Mouse (Mus musculus): ENCODE data around the gene 6430628N08Rik. TPM values are rescaled to one million over a fixed set of nuclear protein-coding genes. Genes with fewer than 3 reads are reported as not detected.

6430628N08Rik gene
- polyA plus RNA-seq, 1 experiment: not detected

DNA sequence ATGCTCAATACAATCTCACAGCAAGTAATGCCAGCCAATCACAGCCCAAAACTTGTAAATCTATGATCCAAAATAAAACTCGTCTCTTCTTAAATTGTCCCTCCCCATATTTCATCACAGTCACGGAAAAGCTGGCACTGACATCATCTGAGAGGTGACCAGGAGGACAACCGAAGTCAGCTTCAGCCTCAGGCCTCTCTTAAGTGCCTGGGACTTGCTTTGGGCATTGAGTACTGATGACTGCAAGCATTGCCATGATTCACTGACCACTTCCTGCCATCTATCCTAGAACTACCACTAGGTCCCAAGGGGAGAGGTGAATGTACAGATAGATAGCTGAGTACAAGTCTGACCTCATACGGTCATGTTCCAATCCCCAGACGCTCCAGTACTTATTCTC is 32.2 kb downstream of the 6430628N08Rik start:
- H3K79me3 ChIP-seq (ENCODE audit: low read depth): no peaks in the 10 kb centered on the region
- H3ac ChIP-seq (ENCODE audit: control insufficient read depth, insufficient read length, low read depth): no peak overlapping the region
- TF ChIP-seq CEBPB (IDR thresholded peaks at IDR 0.05; ENCODE audit: low read depth) (peak; percentile 68), MAX (IDR thresholded peaks at IDR 0.05) (no peak), MYOG (IDR thresholded peaks at IDR 0.05; ENCODE audit: control insufficient read depth, extremely low read depth, insufficient read length) (no peak), MYOD1 (IDR thresholded peaks at IDR 0.05; ENCODE audit: control insufficient read depth, insufficient read length, low read depth) (no peak), CTCF (IDR thresholded peaks at IDR 0.05; ENCODE audit: control insufficient read depth, insufficient read depth, insufficient read length) (no peak), FOSL1 (IDR thresholded peaks at IDR 0.05; ENCODE audit: insufficient read depth, low read length, poor library complexity, severe bottlenecking) (peak; percentile 52), USF1 (IDR thresholded peaks at IDR 0.05; ENCODE audit: low read depth) (no peak)
- H3K36me3 ChIP-seq (ENCODE audit: control insufficient read depth, insufficient read depth): no peaks in the 10 kb centered on the region
- no peaks in the 10 kb centered on the region for H3K27me3 ChIP-seq (ENCODE audit: control insufficient read depth, insufficient read depth, insufficient read length)
- H3K4me3 ChIP-seq (ENCODE audit: insufficient read depth, poor library complexity, severe bottlenecking): no peak overlapping the region
- no peaks in the 10 kb centered on the region for H3K79me2 ChIP-seq (ENCODE audit: control insufficient read depth, insufficient read depth)

DNA sequence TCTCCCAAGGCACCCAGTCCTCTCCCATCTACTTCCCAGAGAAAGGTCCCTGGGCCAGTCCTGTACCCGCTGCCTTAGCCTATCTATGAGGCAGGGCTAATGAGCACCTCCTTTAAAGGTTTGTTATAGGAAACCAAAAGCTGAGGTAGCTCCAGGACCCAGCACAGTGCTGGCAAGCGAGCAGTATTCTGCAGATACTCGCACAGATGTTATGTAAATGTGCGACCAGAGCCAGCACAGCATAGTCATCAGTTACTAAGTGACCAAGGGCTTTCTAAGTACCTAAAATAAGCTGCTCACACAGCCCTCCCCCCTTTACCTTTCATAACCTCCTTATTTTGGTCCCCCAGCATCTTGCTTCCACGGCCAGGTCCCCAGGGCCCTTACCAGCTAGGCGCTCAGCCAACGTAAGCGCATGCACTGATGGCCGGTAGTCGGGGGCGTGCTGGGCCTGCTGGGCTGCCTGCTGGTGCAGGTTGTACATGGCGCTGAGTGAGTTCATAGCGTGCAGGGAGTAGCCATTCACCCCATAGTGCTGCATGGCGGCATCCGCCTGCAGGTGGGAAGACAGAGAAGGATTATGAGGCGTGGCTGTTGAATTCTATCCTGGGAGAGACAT is 32.9 kb downstream of the 6430628N08Rik start:
- no peaks in the 10 kb centered on the region for H3K36me3 ChIP-seq (ENCODE audit: control insufficient read depth, insufficient read depth)
- H3K27me3 ChIP-seq (ENCODE audit: control insufficient read depth, insufficient read depth, insufficient read length): no peaks in the 10 kb centered on the region
- H3K79me2 ChIP-seq (ENCODE audit: control insufficient read depth, insufficient read depth): no peaks in the 10 kb centered on the region

DNA sequence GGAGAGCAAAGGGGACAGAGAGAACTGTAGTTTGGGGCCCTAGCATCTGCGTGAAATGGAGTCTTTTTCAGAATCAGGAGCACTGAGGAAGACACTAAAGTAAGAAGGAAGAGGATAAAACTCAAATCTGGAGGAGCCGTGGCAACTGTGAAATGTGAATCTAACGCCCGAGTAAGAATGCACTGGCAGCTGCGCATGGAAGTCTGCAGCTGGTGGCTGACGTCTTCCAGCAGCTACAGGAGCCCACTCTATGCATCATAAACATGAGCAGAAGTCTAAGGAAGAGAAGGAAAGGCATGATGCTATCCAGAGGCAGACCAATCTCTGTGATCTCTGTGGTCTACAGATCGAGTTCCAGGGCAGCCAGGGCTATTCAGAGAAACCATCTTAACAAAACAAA is 37.2 kb downstream of the 6430628N08Rik start:
- H3K79me3 ChIP-seq (ENCODE audit: low read depth): no peaks in the 10 kb centered on the region
- peaks cover 16% of the 10 kb centered on the region for H3K27me3 ChIP-seq (ENCODE audit: control insufficient read depth, insufficient read depth, insufficient read length)
- no peaks in the 10 kb centered on the region for H3K79me2 ChIP-seq (ENCODE audit: control insufficient read depth, insufficient read depth)
- no peak overlapping the region for H3ac ChIP-seq (ENCODE audit: control insufficient read depth, insufficient read length, low read depth)
- H3K4me3 ChIP-seq (ENCODE audit: insufficient read depth, poor library complexity, severe bottlenecking): no peak overlapping the region
- no peak for TF ChIP-seq CEBPB (IDR thresholded peaks at IDR 0.05; ENCODE audit: low read depth)
- TF ChIP-seq MYOD1 (IDR thresholded peaks at IDR 0.05; ENCODE audit: control insufficient read depth, insufficient read length, low read depth): peak; percentile 54
- no peak for TF ChIP-seq CTCF (IDR thresholded peaks at IDR 0.05; ENCODE audit: control insufficient read depth, insufficient read depth, insufficient read length)
- no peak for TF ChIP-seq MYOG (IDR thresholded peaks at IDR 0.05; ENCODE audit: control insufficient read depth, extremely low read depth, insufficient read length)
- no peaks in the 10 kb centered on the region for H3K36me3 ChIP-seq (ENCODE audit: control insufficient read depth, insufficient read depth)

More for the DNA sequence above, 32.9 kb downstream of the 6430628N08Rik start:
- no peak overlapping the region for H3K4me3 ChIP-seq (ENCODE audit: insufficient read depth, poor library complexity, severe bottlenecking)
- TF ChIP-seq MAX (IDR thresholded peaks at IDR 0.05) (no peak), USF1 (IDR thresholded peaks at IDR 0.05; ENCODE audit: low read depth) (no peak), MYOD1 (IDR thresholded peaks at IDR 0.05; ENCODE audit: control insufficient read depth, insufficient read length, low read depth) (no peak), MYOG (IDR thresholded peaks at IDR 0.05; ENCODE audit: control insufficient read depth, extremely low read depth, insufficient read length) (no peak), CEBPB (IDR thresholded peaks at IDR 0.05; ENCODE audit: low read depth) (no peak), FOSL1 (IDR thresholded peaks at IDR 0.05; ENCODE audit: insufficient read depth, low read length, poor library complexity, severe bottlenecking) (no peak)
- no peaks in the 10 kb centered on the region for H3K79me3 ChIP-seq (ENCODE audit: low read depth)
- no peak overlapping the region for H3ac ChIP-seq (ENCODE audit: control insufficient read depth, insufficient read length, low read depth)

DNA sequence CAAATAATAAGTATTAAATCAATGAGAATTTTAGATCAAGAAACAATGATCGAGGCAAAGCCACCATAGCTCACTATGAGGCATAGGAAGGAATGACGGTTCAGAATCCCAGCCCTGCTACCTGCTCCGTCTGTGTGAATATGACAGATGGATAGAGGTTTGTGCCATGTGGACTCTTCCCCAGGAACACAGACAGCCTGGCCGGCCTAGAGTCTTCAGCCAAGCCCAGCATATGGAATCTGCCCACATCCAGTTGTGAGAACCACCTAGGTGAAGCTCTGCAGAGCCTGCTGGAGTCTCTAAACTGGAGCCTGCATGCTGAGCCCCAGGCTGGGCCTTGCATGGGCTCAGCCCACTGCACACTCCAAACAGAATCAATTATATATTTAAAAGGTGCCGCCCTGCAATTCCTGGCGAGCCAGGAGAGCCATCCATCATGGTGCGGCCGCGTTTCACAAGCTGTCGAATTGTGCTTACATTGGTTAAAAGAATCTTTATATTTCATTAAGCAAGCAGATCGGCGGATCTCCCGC is 41.2 kb downstream of the 6430628N08Rik start:
- Histone ChIP-seq H3K79me3 (ENCODE audit: low read depth) (no peaks in the 10 kb centered on the region), H3K4me3 (ENCODE audit: insufficient read depth, poor library complexity, severe bottlenecking) (no peak overlapping the region), H3ac (ENCODE audit: control insufficient read depth, insufficient read length, low read depth) (no peak overlapping the region), H3K27me3 (ENCODE audit: control insufficient read depth, insufficient read depth, insufficient read length) (peaks cover 52% of the 10 kb centered on the region), H3K36me3 (ENCODE audit: control insufficient read depth, insufficient read depth) (no peaks in the 10 kb centered on the region), H3K79me2 (ENCODE audit: control insufficient read depth, insufficient read depth) (no peaks in the 10 kb centered on the region)
- TF ChIP-seq CEBPB (IDR thresholded peaks at IDR 0.05; ENCODE audit: low read depth) (no peak), MYOD1 (IDR thresholded peaks at IDR 0.05; ENCODE audit: control insufficient read depth, insufficient read length, low read depth) (no peak), FOSL1 (IDR thresholded peaks at IDR 0.05; ENCODE audit: insufficient read depth, low read length, poor library complexity, severe bottlenecking) (no peak), MYOG (IDR thresholded peaks at IDR 0.05; ENCODE audit: control insufficient read depth, extremely low read depth, insufficient read length) (no peak), CTCF (IDR thresholded peaks at IDR 0.05; ENCODE audit: control insufficient read depth, insufficient read depth, insufficient read length) (no peak)

DNA sequence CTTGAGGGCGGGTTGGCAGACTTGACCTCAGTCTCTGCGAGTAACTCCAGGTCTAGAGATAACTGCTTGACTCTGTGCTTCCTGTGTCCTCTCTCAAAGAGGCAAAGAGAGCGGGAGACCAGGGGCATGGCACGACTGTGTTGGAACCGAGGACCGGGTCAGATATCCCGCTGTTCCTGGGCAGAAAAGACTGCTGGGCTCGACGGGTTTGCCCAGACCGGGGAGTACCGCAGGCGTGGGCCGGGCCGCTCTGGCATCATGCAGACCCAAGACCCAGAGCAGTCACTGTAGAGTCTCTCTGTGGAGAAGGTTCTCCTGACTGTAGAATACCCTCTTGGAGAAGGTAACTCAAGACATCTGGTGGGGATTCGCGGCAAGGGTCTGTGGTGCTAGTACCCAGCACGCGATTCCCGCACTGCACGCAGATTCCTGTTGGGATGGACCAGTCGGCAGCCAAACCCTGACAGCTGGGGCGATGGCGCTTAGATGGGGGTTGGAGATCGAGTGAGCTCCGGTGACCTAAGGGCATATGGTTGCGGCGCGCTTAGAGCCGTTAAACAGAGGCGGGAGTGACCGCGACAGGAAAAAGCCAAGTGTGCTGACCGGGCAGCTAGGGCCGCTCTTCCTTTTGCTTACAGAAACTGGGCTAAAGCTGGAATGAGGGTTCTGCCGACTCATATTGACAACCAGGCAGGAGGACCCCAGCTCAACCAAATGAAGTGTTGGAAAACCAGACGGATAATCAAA is 45.5 kb downstream of the 6430628N08Rik start:
- TF ChIP-seq CTCF (IDR thresholded peaks at IDR 0.05; ENCODE audit: control insufficient read depth, insufficient read depth, insufficient read length) (no peak), MYOG (IDR thresholded peaks at IDR 0.05; ENCODE audit: control insufficient read depth, extremely low read depth, insufficient read length) (no peak), MYOD1 (IDR thresholded peaks at IDR 0.05; ENCODE audit: control insufficient read depth, insufficient read length, low read depth) (no peak), FOSL1 (IDR thresholded peaks at IDR 0.05; ENCODE audit: insufficient read depth, low read length, poor library complexity, severe bottlenecking) (no peak), CEBPB (IDR thresholded peaks at IDR 0.05; ENCODE audit: low read depth) (no peak), MAX (IDR thresholded peaks at IDR 0.05) (no peak), USF1 (IDR thresholded peaks at IDR 0.05; ENCODE audit: low read depth) (no peak)
- Histone ChIP-seq H3K79me3 (ENCODE audit: low read depth) (no peaks in the 10 kb centered on the region), H3ac (ENCODE audit: control insufficient read depth, insufficient read length, low read depth) (no peak overlapping the region), H3K27me3 (ENCODE audit: control insufficient read depth, insufficient read depth, insufficient read length) (peaks cover 84% of the 10 kb centered on the region), H3K79me2 (ENCODE audit: control insufficient read depth, insufficient read depth) (no peaks in the 10 kb centered on the region), H3K36me3 (ENCODE audit: control insufficient read depth, insufficient read depth) (no peaks in the 10 kb centered on the region), H3K4me3 (ENCODE audit: insufficient read depth, poor library complexity, severe bottlenecking) (no peak overlapping the region)

All from C2C12 (cell line).